Mouse (Mus musculus): ENCODE data around the gene 4930415O20Rik. TPM values are rescaled to one million over a fixed set of nuclear protein-coding genes. Genes with fewer than 3 reads are reported as not detected.

4930415O20Rik gene
- polyA plus RNA-seq, 1 experiment from 2014 or later, result 0.40 TPM

DNA sequence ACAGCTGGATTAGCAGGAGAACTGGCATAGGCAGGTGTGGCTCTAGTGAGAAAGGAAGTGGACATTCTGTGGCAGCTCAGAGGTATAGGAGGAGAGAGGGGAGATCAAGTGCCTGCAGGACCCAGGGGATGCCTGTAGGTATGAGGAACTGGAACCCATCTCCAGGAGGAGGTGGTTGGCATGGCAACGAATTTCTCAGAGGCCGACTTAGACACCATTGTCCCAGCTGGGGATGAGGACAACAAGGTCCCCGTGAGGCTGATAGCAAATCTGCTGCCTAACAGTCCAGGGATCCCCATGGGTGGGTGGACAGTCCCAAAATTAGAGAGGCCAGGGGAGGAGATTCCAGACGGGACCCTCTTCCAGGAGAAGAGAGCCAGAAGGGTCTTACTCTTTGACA, 62.1 kb downstream of the 4930415O20Rik start:
- no peak for ATAC-seq (replicated peaks; ENCODE audit: insufficient number of reproducible peaks, insufficient read depth, low FRiP score, low read depth)
- 5% methylated on average over 4 of the region's 4 CpGs for WGBS
- no peak overlapping the region for H3K27ac ChIP-seq
- peak overlapping the region; percentile 53; the same call in 1 of the 2 replicates for H3K9ac ChIP-seq
- peaks cover 69% of the 10 kb centered on the region for H3K4me1 ChIP-seq (replicated peaks)
- peak overlapping the region; percentile 91 for H3K4me2 ChIP-seq
- no peaks in the 10 kb centered on the region for H3K36me3 ChIP-seq
- peaks cover 73% of the 10 kb centered on the region for H3K27me3 ChIP-seq
- H3K9me3 ChIP-seq (replicated peaks), result no peaks in the 10 kb centered on the region
- peak overlapping the region; percentile 77 for H3K4me3 ChIP-seq

DNA sequence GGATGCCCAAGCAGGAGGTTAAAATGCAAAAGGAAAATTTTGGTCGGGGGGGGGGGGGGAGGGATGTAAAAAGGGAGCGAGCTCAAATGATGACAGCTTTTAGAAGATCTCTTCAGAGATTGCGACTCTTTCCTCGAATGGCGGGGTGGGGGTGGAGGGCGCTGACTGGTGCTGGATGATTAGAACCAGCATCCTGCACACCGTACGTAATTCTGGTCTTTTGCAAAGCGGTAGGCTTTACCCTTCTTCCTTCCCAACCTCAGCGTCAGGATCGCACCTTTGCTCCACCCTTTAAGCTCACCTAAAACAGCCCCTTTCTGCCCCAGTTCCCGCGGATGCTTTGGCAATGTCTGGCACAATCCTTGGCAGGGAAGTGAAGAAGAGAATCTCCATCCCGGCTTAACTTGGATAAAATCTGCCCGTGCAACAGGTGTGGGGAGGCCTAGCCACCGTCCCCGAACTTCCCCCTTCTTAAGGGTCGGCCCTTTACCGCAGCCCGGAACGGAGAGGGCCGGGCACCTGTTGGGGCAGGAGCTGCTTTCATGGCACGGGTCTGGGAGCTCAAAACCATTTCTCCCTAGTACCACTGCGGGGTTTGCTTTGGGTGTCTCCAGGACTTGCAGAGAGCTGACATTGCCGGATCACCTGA, 63.1 kb downstream of the 4930415O20Rik start:
- ATAC-seq (replicated peaks; ENCODE audit: insufficient number of reproducible peaks, insufficient read depth, low FRiP score, low read depth), result no peak
- H3K9ac ChIP-seq, result peak overlapping the region; percentile 70
- H3K4me2 ChIP-seq, result peak overlapping the region; percentile 91
- peak overlapping the region; percentile 8; the same call in 1 of the 2 replicates for H3K27ac ChIP-seq
- peak overlapping the region; percentile 77 for H3K4me3 ChIP-seq
- H3K9me3 ChIP-seq (replicated peaks), result no peaks in the 10 kb centered on the region
- H3K36me3 ChIP-seq, result no peaks in the 10 kb centered on the region
- 1% methylated on average over 25 of the region's 25 CpGs for WGBS
- peaks cover 60% of the 10 kb centered on the region for H3K4me1 ChIP-seq (replicated peaks)
- peaks cover 64% of the 10 kb centered on the region for H3K27me3 ChIP-seq

DNA sequence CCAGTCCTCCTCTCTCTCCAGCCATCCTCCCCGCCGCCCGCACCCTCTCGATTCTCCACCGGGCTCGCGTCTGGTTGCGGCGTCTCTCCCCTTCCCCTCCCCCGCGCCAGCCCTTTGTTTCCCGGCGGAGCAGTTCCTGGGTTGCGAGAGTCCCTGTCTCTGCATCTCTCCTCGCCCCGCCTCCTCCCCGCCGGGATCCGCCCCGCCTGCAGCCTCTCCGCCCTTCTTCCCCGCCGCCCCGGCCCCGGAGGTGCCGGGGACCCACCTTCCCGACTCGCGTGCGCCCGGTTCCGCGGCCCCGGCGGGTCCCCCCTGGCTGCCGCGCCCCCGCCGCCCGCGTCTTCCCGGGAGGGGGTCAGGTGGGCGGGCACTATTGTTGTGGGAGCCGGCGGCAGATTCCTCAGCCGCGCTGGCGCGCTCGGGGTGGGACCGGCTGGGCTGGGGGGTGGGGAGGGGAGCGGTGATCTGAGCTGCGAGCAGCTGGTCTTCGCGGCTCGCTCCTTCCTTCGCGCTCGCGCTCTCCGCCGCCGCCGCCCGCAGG, 63.8 kb downstream of the 4930415O20Rik start:
- peak overlapping the region; percentile 77 for H3K4me3 ChIP-seq
- no peaks in the 10 kb centered on the region for H3K36me3 ChIP-seq
- H3K27me3 ChIP-seq, result peaks cover 68% of the 10 kb centered on the region
- peaks cover 53% of the 10 kb centered on the region for H3K4me1 ChIP-seq (replicated peaks)
- H3K27ac ChIP-seq, result peak overlapping the region; percentile 8; the same call in 1 of the 2 replicates
- peak overlapping the region; percentile 91 for H3K4me2 ChIP-seq
- 2% methylated on average over 56 of the region's 65 CpGs for WGBS
- ATAC-seq (replicated peaks; ENCODE audit: insufficient number of reproducible peaks, insufficient read depth, low FRiP score, low read depth), result peak; percentile 43; the same call in 1 of the 2 replicates
- peak overlapping the region; percentile 70 for H3K9ac ChIP-seq
- no peaks in the 10 kb centered on the region for H3K9me3 ChIP-seq (replicated peaks)

DNA sequence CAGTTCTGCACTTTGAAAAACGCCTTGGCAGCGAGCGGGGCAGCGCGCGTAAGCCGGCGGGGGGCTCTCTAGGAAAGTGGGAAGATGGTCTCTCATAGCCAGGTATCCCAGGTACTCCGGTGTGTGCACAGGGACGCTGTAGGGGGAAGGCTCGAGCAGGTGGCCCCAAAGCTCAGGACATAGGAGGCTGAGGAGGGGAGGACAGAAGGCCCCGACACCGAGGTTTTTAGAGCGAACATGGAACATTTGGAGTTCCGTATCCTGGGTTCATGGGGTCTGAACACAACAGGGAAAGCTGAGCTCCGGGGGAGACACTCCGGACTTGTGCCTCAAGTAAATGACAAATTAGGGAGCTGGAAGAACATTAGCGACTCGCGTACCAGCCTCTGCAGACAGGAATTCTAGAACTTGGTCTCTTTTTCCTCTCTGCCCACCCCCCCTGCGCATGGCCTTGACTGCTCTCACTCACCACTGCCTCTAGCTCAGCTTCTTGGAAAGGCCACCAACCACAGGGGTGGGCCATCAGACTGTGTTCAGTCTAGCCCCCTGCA, 64.6 kb downstream of the 4930415O20Rik start:
- ATAC-seq (replicated peaks; ENCODE audit: insufficient number of reproducible peaks, insufficient read depth, low FRiP score, low read depth), result no peak
- no peak overlapping the region for H3K27ac ChIP-seq
- peaks cover 63% of the 10 kb centered on the region for H3K27me3 ChIP-seq
- H3K4me3 ChIP-seq, result peak overlapping the region; percentile 77
- H3K36me3 ChIP-seq, result no peaks in the 10 kb centered on the region
- 5% methylated on average over 21 of the region's 21 CpGs for WGBS
- peak overlapping the region; percentile 91 for H3K4me2 ChIP-seq
- peaks cover 47% of the 10 kb centered on the region for H3K4me1 ChIP-seq (replicated peaks)
- H3K9ac ChIP-seq, result peak overlapping the region; percentile 70
- H3K9me3 ChIP-seq (replicated peaks), result no peaks in the 10 kb centered on the region

DNA sequence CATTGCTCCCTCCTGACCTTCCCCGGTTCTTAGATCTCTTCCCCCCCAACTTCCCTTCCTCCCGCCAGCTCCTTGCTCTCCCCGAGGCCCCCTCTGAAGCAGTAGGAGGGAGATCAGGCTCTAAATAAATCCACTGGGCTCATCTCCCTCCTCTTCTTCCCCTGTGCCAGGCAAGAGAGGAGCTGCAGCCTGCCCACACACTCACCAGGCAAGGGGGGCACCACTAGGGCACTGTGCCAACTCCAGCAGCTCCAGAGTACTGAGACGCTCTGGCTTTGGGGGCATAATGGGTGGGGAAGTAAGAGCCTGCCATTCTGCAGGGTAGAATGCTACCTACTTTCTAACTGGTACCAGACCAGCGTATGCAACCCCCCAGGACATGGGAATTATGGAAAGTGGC, 65.7 kb downstream of the 4930415O20Rik start:
- Histone ChIP-seq H3K27ac (no peak overlapping the region), H3K4me3 (no peak overlapping the region), H3K4me1 (replicated peaks) (peaks cover 39% of the 10 kb centered on the region), H3K4me2 (no peak overlapping the region), H3K9ac (no peak overlapping the region), H3K27me3 (peaks cover 52% of the 10 kb centered on the region), H3K36me3 (no peaks in the 10 kb centered on the region), H3K9me3 (replicated peaks) (no peaks in the 10 kb centered on the region)
- 51% methylated on average over 5 of the region's 5 CpGs for WGBS
- ATAC-seq (replicated peaks; ENCODE audit: insufficient number of reproducible peaks, insufficient read depth, low FRiP score, low read depth), result no peak

- Histone ChIP-seq H3K9ac (no peak overlapping the region), H3K4me1 (replicated peaks) (peaks cover 32% of the 10 kb centered on the region), H3K9me3 (replicated peaks) (no peaks in the 10 kb centered on the region), H3K27ac (no peak overlapping the region), H3K27me3 (peaks cover 47% of the 10 kb centered on the region), H3K4me3 (no peak overlapping the region), H3K4me2 (no peak overlapping the region), H3K36me3 (no peaks in the 10 kb centered on the region)
- no peak for ATAC-seq (replicated peaks; ENCODE audit: insufficient number of reproducible peaks, insufficient read depth, low FRiP score, low read depth)
- WGBS, result 55% methylated on average over 3 of the region's 3 CpGs
These were observed 66.4 kb downstream of the 4930415O20Rik start for GRCm38 (mm10) chr15:98637155-98637554.

Other genes starting within 250 kb of the 4930415O20Rik start
- gene Olfr284, start 230.0 kb upstream of the 4930415O20Rik start, polyA plus RNA-seq (2015; fragmentation: Nextera tagmentation; extraction: Ambion mirVana), result not detected in 2 replicates
- not detected in 2 replicates for gene Olfr283, start 190.1 kb upstream of the 4930415O20Rik start, polyA plus RNA-seq (2015; fragmentation: Nextera tagmentation; extraction: Ambion mirVana)
- gene Olfr282, start 139.8 kb upstream of the 4930415O20Rik start, polyA plus RNA-seq (2015; fragmentation: Nextera tagmentation; extraction: Ambion mirVana), result not detected in 2 replicates
- gene Olfr281, start 118.4 kb upstream of the 4930415O20Rik start, polyA plus RNA-seq (2015; fragmentation: Nextera tagmentation; extraction: Ambion mirVana), result not detected in 2 replicates
- not detected in 2 replicates for gene OR5BS1P, start 101.1 kb upstream of the 4930415O20Rik start, polyA plus RNA-seq (2015; fragmentation: Nextera tagmentation; extraction: Ambion mirVana)
- not detected in 2 replicates for gene Lalba, start 88.3 kb upstream of the 4930415O20Rik start, polyA plus RNA-seq (2015; fragmentation: Nextera tagmentation; extraction: Ambion mirVana)
- gene Olfr279, start 78.6 kb upstream of the 4930415O20Rik start, polyA plus RNA-seq (2015; fragmentation: Nextera tagmentation; extraction: Ambion mirVana), result not detected in 2 replicates
- gene Kansl2, start 36.7 kb upstream of the 4930415O20Rik start, polyA plus RNA-seq (2015; fragmentation: Nextera tagmentation; extraction: Ambion mirVana), result 70.0 and 81.2 TPM in 2 replicates
- 33.2 and 38.0 TPM in 2 replicates for gene Ccnt1, start 81 bp upstream of the 4930415O20Rik start, polyA plus RNA-seq (2015; fragmentation: Nextera tagmentation; extraction: Ambion mirVana)
- gene Adcy6, start 39.1 kb downstream of the 4930415O20Rik start, polyA plus RNA-seq (2015; fragmentation: Nextera tagmentation; extraction: Ambion mirVana), result 36.5 and 43.0 TPM in 2 replicates
- gene Cacnb3, start 59.8 kb downstream of the 4930415O20Rik start, polyA plus RNA-seq (2015; fragmentation: Nextera tagmentation; extraction: Ambion mirVana), result 8.7 and 12.8 TPM in 2 replicates
- gene Ddx23, start 91.9 kb downstream of the 4930415O20Rik start, polyA plus RNA-seq (2015; fragmentation: Nextera tagmentation; extraction: Ambion mirVana), result 16.1 and 17.8 TPM in 2 replicates
- 1.1 and 1.2 TPM in 2 replicates for gene Rnd1, start 106.5 kb downstream of the 4930415O20Rik start, polyA plus RNA-seq (2015; fragmentation: Nextera tagmentation; extraction: Ambion mirVana)
- 0.87 and 1.0 TPM in 2 replicates for gene Ccdc65, start 137.2 kb downstream of the 4930415O20Rik start, polyA plus RNA-seq (2015; fragmentation: Nextera tagmentation; extraction: Ambion mirVana)
- gene Fkbp11, start 157.2 kb downstream of the 4930415O20Rik start, polyA plus RNA-seq (2015; fragmentation: Nextera tagmentation; extraction: Ambion mirVana), result 20.9 and 26.6 TPM in 2 replicates
- gene Arf3, start 192.2 kb downstream of the 4930415O20Rik start, polyA plus RNA-seq (2015; fragmentation: Nextera tagmentation; extraction: Ambion mirVana), result 29.5 and 41.5 TPM in 2 replicates
- gene Wnt10b, start 207.1 kb downstream of the 4930415O20Rik start, polyA plus RNA-seq (2015; fragmentation: Nextera tagmentation; extraction: Ambion mirVana), result 0.46 TPM in 1 of 2 replicates, not detected in the other
- not detected in 2 replicates for gene Wnt1, start 218.9 kb downstream of the 4930415O20Rik start, polyA plus RNA-seq (2015; fragmentation: Nextera tagmentation; extraction: Ambion mirVana)
- 0.32 and 0.66 TPM in 2 replicates for gene Ddn, start 238.5 kb downstream of the 4930415O20Rik start, polyA plus RNA-seq (2015; fragmentation: Nextera tagmentation; extraction: Ambion mirVana)